Mouse (Mus musculus) right cerebral cortex, postnatal 10 days (tissue): ENCODE results near the gene Galnt11.
"Not testable (repeated sequence)": the region's sequence is repeated elsewhere in the genome, so short reads cannot be mapped to it uniquely, and the experiment has no call there.

Source experiments
- DNase-seq, 2 experiments: peaks; one replicate each; pipeline ENCODE4 v3.0.0; 2021; ENCODE audit warnings: low spot score in 2 of 2

Gene Galnt11

DNA sequence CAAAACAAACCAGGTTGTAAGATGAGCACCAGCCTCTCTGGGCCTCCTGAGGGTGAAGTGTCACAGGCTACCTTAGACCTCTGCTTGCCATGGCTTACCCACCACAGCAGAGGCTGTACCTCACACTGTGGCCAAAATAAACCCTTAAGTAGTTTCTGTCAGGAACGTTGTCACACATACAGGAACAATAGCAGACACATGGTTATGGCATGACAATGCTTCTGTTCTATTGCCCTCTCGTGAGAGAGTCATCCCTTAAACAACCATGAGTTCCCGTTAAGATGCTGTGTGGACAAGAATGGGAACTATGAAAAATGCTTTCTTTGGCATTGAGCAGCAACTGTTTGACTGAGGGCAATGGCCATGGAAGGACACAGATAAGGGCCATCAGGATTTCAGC lies at the start of gene Galnt11:
TSS of gene Galnt11 (plus strand) at position 301 of the 400 bp plus-strand sequence.
- DNase-seq, result no peak

DNA sequence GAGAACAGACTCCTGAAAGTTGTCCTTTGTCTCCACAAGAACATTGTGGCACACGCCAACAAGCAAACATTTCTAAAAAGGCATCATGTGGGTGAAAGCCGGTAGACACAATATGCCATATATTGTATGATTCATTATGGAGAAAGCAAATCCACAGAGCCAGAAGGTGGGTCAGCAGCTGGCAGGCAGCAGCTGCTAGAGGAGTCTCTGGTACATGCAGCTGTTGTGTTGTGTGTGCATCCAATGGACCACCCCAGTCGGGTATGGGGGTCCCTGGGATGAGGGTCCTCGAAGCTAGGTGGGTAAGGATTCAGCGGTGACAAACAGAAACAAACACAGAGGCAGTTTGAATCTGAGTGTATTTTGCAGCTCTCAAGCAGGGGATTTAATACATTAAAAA lies 43.8 kb upstream of the Galnt11 start:
- not testable (repeated sequence) for DNase-seq

GRCm38 (mm10) chr5:25178543-25178942 lies 43.2 kb upstream of the Galnt11 start:
- DNase-seq, result not testable (repeated sequence)

GRCm38 (mm10) chr5:25179284-25179683 lies 42.4 kb upstream of the Galnt11 start:
- DNase-seq, result no peak

- no peak for DNase-seq
Measured at GRCm38 (mm10) chr5:25179936-25180488, 41.7 kb upstream of the Galnt11 start.

DNA sequence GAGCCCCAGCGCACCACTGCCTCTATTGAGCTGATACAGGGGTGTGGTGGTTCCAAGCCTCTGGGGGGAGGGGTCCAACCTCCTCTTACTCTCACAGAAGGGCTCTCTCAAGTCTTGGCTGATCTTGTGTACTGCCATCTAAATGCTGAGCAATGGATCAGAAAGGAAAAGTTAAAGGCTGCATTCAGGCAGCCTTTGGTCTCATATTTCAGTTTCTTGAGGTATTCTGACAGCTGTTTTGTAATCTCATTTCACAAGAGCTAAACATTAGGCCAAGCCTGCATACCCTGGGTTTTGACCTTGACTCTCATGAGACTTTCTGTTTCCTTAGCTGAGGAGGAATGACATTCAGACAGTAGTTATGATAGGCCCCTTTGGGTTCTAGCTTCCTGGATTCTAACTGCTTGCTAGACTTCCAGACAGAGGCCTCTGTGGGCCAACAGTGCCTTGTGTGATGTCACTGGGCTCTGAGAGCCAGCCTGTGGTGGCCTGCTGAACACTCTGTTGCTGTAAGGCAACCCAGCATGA lies 40.6 kb upstream of the Galnt11 start, which contains the start of gene Galntl5:
TSS of gene Galntl5 (plus strand) at position 457 of the 528 bp plus-strand sequence.
- no peak for DNase-seq

- no peak for DNase-seq
Measured at GRCm38 (mm10) chr5:25183595-25183994, 38.1 kb upstream of the Galnt11 start.

- no peak for DNase-seq
Measured at GRCm38 (mm10) chr5:25184594-25184993, 37.1 kb upstream of the Galnt11 start.

GRCm38 (mm10) chr5:25187727-25188126 lies 34.0 kb upstream of the Galnt11 start:
- no peak for DNase-seq

GRCm38 (mm10) chr5:25188802-25189201 lies 32.9 kb upstream of the Galnt11 start:
- DNase-seq, result no peak

DNA sequence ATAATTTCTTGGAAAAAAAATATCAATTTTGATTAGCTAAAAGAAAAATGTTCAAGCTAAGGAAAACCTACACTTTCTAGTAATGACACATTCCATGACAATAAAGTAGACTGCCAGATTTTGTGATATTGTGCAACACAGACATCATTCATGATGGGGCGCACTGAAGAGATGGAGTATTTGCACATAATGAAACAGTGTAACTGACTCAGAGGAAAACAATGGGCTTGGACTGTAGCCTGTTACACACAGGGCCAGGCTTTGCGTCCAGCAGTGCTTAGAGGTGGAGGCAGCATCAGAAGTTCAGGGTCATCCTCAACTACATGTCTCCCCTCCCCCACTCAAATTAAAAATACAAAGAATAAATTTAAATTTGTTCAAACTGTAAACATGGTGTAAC lies 31.2 kb upstream of the Galnt11 start:
- DNase-seq, result no peak

DNA sequence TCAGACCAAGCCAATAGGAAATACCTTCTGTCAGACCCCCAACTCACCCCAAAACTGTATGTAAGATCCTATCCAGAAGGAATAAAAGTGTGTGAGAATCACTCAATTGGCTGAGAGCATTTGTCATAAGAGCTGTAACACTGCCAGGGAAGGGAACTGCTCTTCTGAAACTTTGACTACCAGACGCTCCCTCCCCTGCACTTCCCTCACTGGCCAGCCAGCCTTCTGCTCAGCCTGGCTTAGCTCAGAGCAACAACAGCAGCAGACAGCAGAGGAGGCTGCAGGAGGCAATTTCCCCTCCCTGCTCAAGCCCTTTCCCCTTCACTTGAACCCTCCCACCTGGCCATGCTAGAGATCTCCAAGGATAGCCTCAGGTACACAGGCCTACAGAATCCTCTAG lies 9.8 kb upstream of the Galnt11 start:
- DNase-seq, result no peak

- DNase-seq, result not testable (repeated sequence)
Measured at GRCm38 (mm10) chr5:25213216-25213615, 8.5 kb upstream of the Galnt11 start.

DNA sequence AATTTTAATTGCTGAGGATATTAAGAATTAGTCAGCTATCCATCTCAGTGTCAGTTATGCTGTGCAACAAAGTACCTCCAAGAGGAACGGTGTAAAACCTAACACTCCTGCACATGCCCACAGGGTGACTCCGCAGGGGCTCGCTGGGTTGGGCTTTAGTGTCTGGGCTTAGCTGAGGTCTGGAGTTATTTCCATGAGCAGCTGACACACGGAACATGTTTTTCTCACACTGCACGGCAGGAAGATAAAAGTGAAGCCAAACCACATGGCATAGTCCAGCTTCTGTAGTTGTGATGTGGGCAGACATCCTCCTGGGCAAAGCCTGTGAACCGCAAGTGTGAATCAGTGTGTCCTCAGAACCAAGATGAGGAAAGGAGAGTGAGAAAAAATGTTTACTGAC lies 6.7 kb upstream of the Galnt11 start:
- no peak for DNase-seq

GRCm38 (mm10) chr5:25222752-25223702 lies 1.3 kb downstream of the Galnt11 start, which contains the start of gene E130116L18Rik:
Gene E130116L18Rik (minus strand): TSS chr5:25223153.
- DNase-seq, result peak; percentile 94

GRCm38 (mm10) chr5:25224377-25224776 lies 2.7 kb downstream of the Galnt11 start:
- DNase-seq, result not testable (repeated sequence)

DNA sequence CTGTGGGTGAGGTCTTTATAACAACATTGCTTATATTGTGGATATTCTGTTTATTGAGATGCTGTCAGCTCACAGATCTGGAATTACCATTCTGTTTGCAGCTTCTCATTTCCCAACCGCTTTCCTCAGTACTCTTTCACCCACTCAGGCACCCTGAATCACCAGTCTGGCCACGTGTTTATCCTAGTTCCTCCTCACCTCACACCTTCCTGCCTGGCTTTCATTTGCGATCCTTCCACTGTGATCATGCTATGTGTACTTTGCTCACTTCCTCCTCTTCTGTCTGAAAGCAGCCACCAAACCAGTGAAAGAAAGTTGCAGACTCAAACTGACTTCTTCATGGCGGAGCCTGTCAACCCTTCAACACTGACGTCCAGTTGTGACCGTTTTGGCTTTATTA lies 21.4 kb downstream of the Galnt11 start:
- no peak for DNase-seq

GRCm38 (mm10) chr5:25245806-25246472 lies 24.2 kb downstream of the Galnt11 start:
- no peak for DNase-seq

- no peak for DNase-seq
Measured at GRCm38 (mm10) chr5:25246473-25246865, 24.8 kb downstream of the Galnt11 start.

- no peak for DNase-seq
Measured at GRCm38 (mm10) chr5:25247036-25247435, 25.3 kb downstream of the Galnt11 start.

- DNase-seq, result no peak
Measured at GRCm38 (mm10) chr5:25252423-25252822, 30.7 kb downstream of the Galnt11 start.
